Mouse (Mus musculus) lung, embryonic 14.5 days (tissue): ENCODE results near the gene Syn3. TPM values are rescaled to one million over a fixed set of nuclear protein-coding genes. Genes with fewer than 3 reads are reported as not detected.

Source experiments
- ATAC-seq: fragments of 200-750 bp; cut with Nextera tagmentation; 2 replicates; pipeline ENCODE4 v1.8.0; 2017; ENCODE audit warnings: mild to moderate bottlenecking, moderate TSS enrichment, moderate library complexity; ENCODE audit not compliant: insufficient read depth
- DNase-seq: peaks from one replicate; pipeline ENCODE4 v3.0.0-alpha.2; 2015
- H3K27ac ChIP-seq: fragments of 300-500 bp; sonication (generic); 2 replicates; pipeline ENCODE4 v1.5.1; 2014; ENCODE audit warnings: low read depth, mild to moderate bottlenecking, moderate library complexity
- H3K27me3 ChIP-seq: fragments of 300-500 bp; sonication (generic); 2 replicates; pipeline ENCODE4 v1.6.1; 2014; ENCODE audit warnings: low read length, control low read depth; ENCODE audit not compliant: insufficient read depth
- H3K36me3 ChIP-seq: fragments of 300-500 bp; sonication (generic); 2 replicates; pipeline ENCODE4 v1.6.1; 2014; ENCODE audit warnings: control low read depth; ENCODE audit not compliant: insufficient read depth
- H3K4me1 ChIP-seq: fragments of 300-500 bp; sonication (generic); 2 replicates; pipeline ENCODE4 v1.6.1; 2014; ENCODE audit warnings: antibody characterized with exemption, control low read depth; ENCODE audit not compliant: insufficient read depth
- H3K4me2 ChIP-seq: fragments of 300-500 bp; sonication (generic); 2 replicates; pipeline ENCODE4 v1.6.1; 2014; ENCODE audit warnings: mild to moderate bottlenecking
- H3K4me3 ChIP-seq: fragments of 300-500 bp; sonication (generic); 2 replicates; pipeline ENCODE4 v1.5.1; 2014; ENCODE audit warnings: low read depth, low read length
- H3K9ac ChIP-seq: fragments of 300-500 bp; sonication (generic); 2 replicates; pipeline ENCODE4 v1.6.1; 2014
- H3K9me3 ChIP-seq: fragments of 300-500 bp; sonication (generic); 2 replicates; pipeline ENCODE4 v1.6.1; 2016; ENCODE audit warnings: low read depth, low read length, control low read depth
- CTCF ChIP-seq: IDR thresholded peaks from 2 replicates; pipeline ENCODE4 v1.5.1; 2016; ENCODE audit warnings: antibody characterized with exemption, low read depth
- WGBS: fragments of 180-500 bp; shearing (Covaris S2); extraction: QIAGEN DNeasy Blood & Tissue Kit; methylation state at CpG from one replicate; pipeline ENCODE4 v1.1.7; 2014; 5-methylcytosine and 5-hydroxymethylcytosine counted together
- polyA plus RNA-seq: library from polyadenylated mRNA; unstranded; fragments of >200 nt; fragmentation: Nextera tagmentation; extraction: Ambion mirVana; gene quantifications from 2 replicates; pipeline ENCODE4 v1.2.1, GENCODE M21; 2014

Syn3 gene
- polyA plus RNA-seq, 1 experiment from 2014 or later: 2.4 TPM

- Histone ChIP-seq H3K9me3 (no peaks in the 10 kb centered on the region), H3K4me1 (peaks cover 19% of the 10 kb centered on the region; the same call in 1 of the 2 replicates), H3K27me3 (no peaks in the 10 kb centered on the region), H3K36me3 (no peaks in the 10 kb centered on the region), H3K9ac (no peak overlapping the region), H3K4me2 (no peak overlapping the region), H3K4me3 (no peak overlapping the region), H3K27ac (no peak overlapping the region)
- 0 out of 2 replicates have a peak, but pooled peaks have one; percentile 28 for TF ChIP-seq CTCF
- no peak for ATAC-seq
- 67% methylated on average over 2 of the region's 2 CpGs for WGBS
- DNase-seq: no peak
These were observed 170.0 kb downstream of the Syn3 start for GRCm38 (mm10) chr10:86328691-86329090.

GRCm38 (mm10) chr10:86328143-86328542, 170.6 kb downstream of the Syn3 start:
- peaks cover 19% of the 10 kb centered on the region; the same call in 1 of the 2 replicates for H3K4me1 ChIP-seq

GRCm38 (mm10) chr10:86325272-86325671, 173.4 kb downstream of the Syn3 start:
- H3K36me3 ChIP-seq: no peaks in the 10 kb centered on the region
- H3K4me2 ChIP-seq: no peak overlapping the region
- TF ChIP-seq CTCF: no peak
- H3K9me3 ChIP-seq: no peaks in the 10 kb centered on the region
- 34% methylated on average over 6 of the region's 6 CpGs for WGBS
- no peak overlapping the region for H3K9ac ChIP-seq
- H3K27me3 ChIP-seq: no peaks in the 10 kb centered on the region
- no peak overlapping the region for H3K27ac ChIP-seq
- peak; percentile 32 for DNase-seq
- H3K4me1 ChIP-seq: no peaks in the 10 kb centered on the region
- ATAC-seq: no peak; the same call in 1 of the 2 replicates
- H3K4me3 ChIP-seq: no peak overlapping the region

More at GRCm38 (mm10) chr10:86328143-86328542, 170.6 kb downstream of the Syn3 start:
- no peak for TF ChIP-seq CTCF
- DNase-seq (no peak), ATAC-seq (no peak)
- Histone ChIP-seq H3K9me3 (no peaks in the 10 kb centered on the region), H3K4me2 (no peak overlapping the region), H3K36me3 (no peaks in the 10 kb centered on the region), H3K9ac (no peak overlapping the region), H3K4me3 (no peak overlapping the region), H3K27me3 (no peaks in the 10 kb centered on the region), H3K27ac (no peak overlapping the region)
- 85% methylated on average over 4 of the region's 4 CpGs for WGBS

- Histone ChIP-seq H3K9ac (no peak overlapping the region), H3K36me3 (no peaks in the 10 kb centered on the region), H3K4me1 (no peaks in the 10 kb centered on the region), H3K27ac (no peak overlapping the region), H3K9me3 (no peaks in the 10 kb centered on the region), H3K27me3 (no peaks in the 10 kb centered on the region), H3K4me2 (no peak overlapping the region), H3K4me3 (no peak overlapping the region)
- WGBS: 65% methylated on average over 4 of the region's 4 CpGs
- ATAC-seq (no peak), DNase-seq (no peak)
- no peak for TF ChIP-seq CTCF
These were observed 175.3 kb downstream of the Syn3 start for GRCm38 (mm10) chr10:86323275-86323994.

- ATAC-seq (no peak), DNase-seq (no peak)
- Histone ChIP-seq H3K9me3 (no peaks in the 10 kb centered on the region), H3K27me3 (no peaks in the 10 kb centered on the region), H3K27ac (no peak overlapping the region), H3K4me1 (no peaks in the 10 kb centered on the region), H3K4me3 (no peak overlapping the region), H3K9ac (no peak overlapping the region), H3K4me2 (no peak overlapping the region), H3K36me3 (no peaks in the 10 kb centered on the region)
- whole genome bisulfite sequencing: 20% methylated on average over 1 of the region's 1 CpGs
- TF ChIP-seq CTCF: no peak
These were observed 176.7 kb downstream of the Syn3 start for GRCm38 (mm10) chr10:86322006-86322405.

- no peak for TF ChIP-seq CTCF
- Histone ChIP-seq H3K9ac (no peak overlapping the region), H3K4me1 (no peaks in the 10 kb centered on the region), H3K27me3 (no peaks in the 10 kb centered on the region), H3K4me3 (no peak overlapping the region), H3K36me3 (no peaks in the 10 kb centered on the region), H3K27ac (no peak overlapping the region), H3K9me3 (no peaks in the 10 kb centered on the region), H3K4me2 (no peak overlapping the region)
- 73% methylated on average over 8 of the region's 8 CpGs for WGBS
- ATAC-seq: no peak
- no peak for DNase-seq
These were observed 177.5 kb downstream of the Syn3 start for GRCm38 (mm10) chr10:86321194-86321593.

GRCm38 (mm10) chr10:86320204-86320603, 178.5 kb downstream of the Syn3 start:
- no peak overlapping the region for H3K4me2 ChIP-seq
- no peak for ATAC-seq
- no peak for TF ChIP-seq CTCF
- no peaks in the 10 kb centered on the region for H3K27me3 ChIP-seq
- 81% methylated on average over 5 of the region's 5 CpGs for WGBS
- no peak for DNase-seq
- H3K27ac ChIP-seq: no peak overlapping the region
- no peaks in the 10 kb centered on the region for H3K36me3 ChIP-seq
- H3K4me1 ChIP-seq: no peaks in the 10 kb centered on the region
- no peak overlapping the region for H3K9ac ChIP-seq
- H3K4me3 ChIP-seq: no peak overlapping the region
- no peaks in the 10 kb centered on the region for H3K9me3 ChIP-seq
